Mouse (Mus musculus): ENCODE measurements around the gene Glg1. TPM values are rescaled to one million over a fixed set of nuclear protein-coding genes. Genes with fewer than 3 reads are reported as not detected.

Gene Glg1
- polyA plus RNA-seq, 1 experiment = 66.2 TPM

GRCm38 (mm10) chr8:111213406-111213805 is 45.6 kb downstream of the Glg1 start:
- H3K4me1 ChIP-seq (ENCODE audit: control insufficient read depth, insufficient read depth, low read length) = peaks cover 3% of the 10 kb centered on the region; the same call in 1 of the 2 replicates
- H3K27ac ChIP-seq (ENCODE audit: insufficient read depth, low read length) = no peak overlapping the region
- no peak for TF ChIP-seq CTCF (IDR thresholded peaks at IDR 0.05; ENCODE audit: extremely low read depth, insufficient read depth, low read length)
- TF ChIP-seq POLR2A (IDR thresholded peaks at IDR 0.05; ENCODE audit: extremely low read depth, insufficient read depth, low read length) = no peak
- no peak overlapping the region for H3K4me3 ChIP-seq (ENCODE audit: insufficient read depth, low read length)

GRCm38 (mm10) chr8:111211180-111211579 is 47.8 kb downstream of the Glg1 start:
- peaks cover 3% of the 10 kb centered on the region; the same call in 1 of the 2 replicates for H3K4me1 ChIP-seq (ENCODE audit: control insufficient read depth, insufficient read depth, low read length)

DNA sequence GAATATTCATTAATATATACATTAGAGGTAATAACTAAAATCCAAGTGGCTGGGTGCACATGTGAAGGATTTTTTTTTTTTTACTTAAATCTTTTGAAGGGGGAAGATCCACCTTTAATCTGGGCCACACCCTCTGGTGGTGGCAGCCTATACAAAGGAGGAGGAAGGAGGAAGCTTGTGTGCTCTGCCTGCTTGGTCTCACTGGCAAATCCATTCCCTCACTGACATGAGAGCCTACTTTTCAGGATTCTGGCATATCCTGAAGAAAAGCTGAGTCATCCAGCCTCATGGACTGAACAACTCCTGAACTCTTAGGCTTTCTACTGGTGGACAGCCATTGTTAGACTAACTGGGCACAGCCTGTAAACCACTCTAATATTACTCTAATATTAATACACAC is 49.1 kb downstream of the Glg1 start:
- H3K4me3 ChIP-seq (ENCODE audit: insufficient read depth, low read length) = no peak overlapping the region
- no peak for TF ChIP-seq CTCF (IDR thresholded peaks at IDR 0.05; ENCODE audit: extremely low read depth, insufficient read depth, low read length)
- TF ChIP-seq POLR2A (IDR thresholded peaks at IDR 0.05; ENCODE audit: extremely low read depth, insufficient read depth, low read length) = no peak
- no peak overlapping the region for H3K27ac ChIP-seq (ENCODE audit: insufficient read depth, low read length)
- peaks cover 3% of the 10 kb centered on the region; the same call in 1 of the 2 replicates for H3K4me1 ChIP-seq (ENCODE audit: control insufficient read depth, insufficient read depth, low read length)

More at GRCm38 (mm10) chr8:111211180-111211579, 47.8 kb downstream of the Glg1 start:
- Histone ChIP-seq H3K27ac (ENCODE audit: insufficient read depth, low read length) (no peak overlapping the region), H3K4me3 (ENCODE audit: insufficient read depth, low read length) (no peak overlapping the region)
- no peak for TF ChIP-seq CTCF (IDR thresholded peaks at IDR 0.05; ENCODE audit: extremely low read depth, insufficient read depth, low read length)
- no peak for TF ChIP-seq POLR2A (IDR thresholded peaks at IDR 0.05; ENCODE audit: extremely low read depth, insufficient read depth, low read length)

- no peak overlapping the region for H3K27ac ChIP-seq (ENCODE audit: insufficient read depth, low read length)
- no peak overlapping the region for H3K4me3 ChIP-seq (ENCODE audit: insufficient read depth, low read length)
- TF ChIP-seq CTCF (IDR thresholded peaks at IDR 0.05; ENCODE audit: extremely low read depth, insufficient read depth, low read length) (no peak), POLR2A (IDR thresholded peaks at IDR 0.05; ENCODE audit: extremely low read depth, insufficient read depth, low read length) (no peak)
Measured at GRCm38 (mm10) chr8:111206321-111206720, 52.7 kb downstream of the Glg1 start.

DNA sequence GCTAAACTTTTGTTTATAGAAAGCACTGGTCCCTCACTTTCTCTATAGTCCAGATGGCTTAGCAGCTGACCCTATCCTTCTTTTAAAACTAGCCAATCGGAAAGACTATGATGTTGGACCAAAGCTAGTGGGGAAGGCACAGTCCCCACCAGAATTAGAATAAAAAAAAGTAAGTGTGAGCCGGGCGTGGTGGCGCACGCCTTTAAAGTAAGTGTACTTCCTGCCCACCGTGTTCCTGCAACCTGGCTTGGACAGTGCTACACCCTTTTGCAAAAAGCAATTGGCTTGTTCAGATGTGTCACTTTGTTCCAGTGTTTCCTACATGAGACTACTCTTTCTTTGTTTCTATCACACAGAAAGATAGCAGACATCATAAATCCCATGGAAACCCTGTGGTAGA is 54.0 kb downstream of the Glg1 start:
- TF ChIP-seq POLR2A (IDR thresholded peaks at IDR 0.05; ENCODE audit: extremely low read depth, insufficient read depth, low read length) = no peak
- TF ChIP-seq CTCF (IDR thresholded peaks at IDR 0.05; ENCODE audit: extremely low read depth, insufficient read depth, low read length) = no peak
- Histone ChIP-seq H3K4me1 (ENCODE audit: control insufficient read depth, insufficient read depth, low read length) (no peaks in the 10 kb centered on the region), H3K4me3 (ENCODE audit: insufficient read depth, low read length) (no peak overlapping the region), H3K27ac (ENCODE audit: insufficient read depth, low read length) (no peak overlapping the region)

More at GRCm38 (mm10) chr8:111206321-111206720, 52.7 kb downstream of the Glg1 start:
- peaks cover 1% of the 10 kb centered on the region; the same call in 1 of the 2 replicates for H3K4me1 ChIP-seq (ENCODE audit: control insufficient read depth, insufficient read depth, low read length)

GRCm38 (mm10) chr8:111203341-111203740 is 55.7 kb downstream of the Glg1 start:
- no peak for TF ChIP-seq POLR2A (IDR thresholded peaks at IDR 0.05; ENCODE audit: extremely low read depth, insufficient read depth, low read length)
- TF ChIP-seq CTCF (IDR thresholded peaks at IDR 0.05; ENCODE audit: extremely low read depth, insufficient read depth, low read length) = no peak
- H3K27ac ChIP-seq (ENCODE audit: insufficient read depth, low read length) = no peak overlapping the region
- no peak overlapping the region for H3K4me3 ChIP-seq (ENCODE audit: insufficient read depth, low read length)
- no peaks in the 10 kb centered on the region for H3K4me1 ChIP-seq (ENCODE audit: control insufficient read depth, insufficient read depth, low read length)

DNA sequence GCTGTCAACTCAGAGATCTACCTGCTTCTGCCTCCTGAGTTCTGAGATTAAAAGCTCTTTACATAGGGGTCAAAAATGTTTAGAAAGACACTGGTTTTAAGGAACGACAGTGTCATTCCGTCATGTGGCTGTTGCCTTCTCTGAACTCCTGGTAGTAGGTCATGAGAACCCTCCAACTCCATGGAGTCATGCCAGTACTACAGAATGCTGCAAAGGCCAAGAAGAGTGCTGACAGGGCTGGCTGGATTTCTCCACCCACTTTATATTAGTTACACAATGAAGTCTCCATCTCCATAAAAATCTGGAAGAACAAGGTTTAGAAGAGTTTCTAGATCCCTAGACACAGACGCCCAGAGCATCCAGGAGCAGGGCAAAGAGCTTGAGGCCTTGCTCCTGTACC is 61.0 kb downstream of the Glg1 start:
- TF ChIP-seq POLR2A (IDR thresholded peaks at IDR 0.05; ENCODE audit: extremely low read depth, insufficient read depth, low read length) = no peak
- no peak for TF ChIP-seq CTCF (IDR thresholded peaks at IDR 0.05; ENCODE audit: extremely low read depth, insufficient read depth, low read length)
- Histone ChIP-seq H3K4me1 (ENCODE audit: control insufficient read depth, insufficient read depth, low read length) (no peaks in the 10 kb centered on the region), H3K4me3 (ENCODE audit: insufficient read depth, low read length) (no peak overlapping the region), H3K27ac (ENCODE audit: insufficient read depth, low read length) (no peak overlapping the region)

- H3K4me3 ChIP-seq (ENCODE audit: insufficient read depth, low read length) = no peak overlapping the region
- no peak overlapping the region for H3K27ac ChIP-seq (ENCODE audit: insufficient read depth, low read length)
- TF ChIP-seq CTCF (IDR thresholded peaks at IDR 0.05; ENCODE audit: extremely low read depth, insufficient read depth, low read length) (no peak), POLR2A (IDR thresholded peaks at IDR 0.05; ENCODE audit: extremely low read depth, insufficient read depth, low read length) (no peak)
- H3K4me1 ChIP-seq (ENCODE audit: control insufficient read depth, insufficient read depth, low read length) = no peaks in the 10 kb centered on the region
Measured at GRCm38 (mm10) chr8:111196181-111196580, 62.8 kb downstream of the Glg1 start.

- Histone ChIP-seq H3K27ac (ENCODE audit: insufficient read depth, low read length) (no peak overlapping the region), H3K4me1 (ENCODE audit: control insufficient read depth, insufficient read depth, low read length) (peaks cover 4% of the 10 kb centered on the region), H3K4me3 (ENCODE audit: insufficient read depth, low read length) (no peak overlapping the region)
- TF ChIP-seq CTCF (IDR thresholded peaks at IDR 0.05; ENCODE audit: extremely low read depth, insufficient read depth, low read length) (no peak), POLR2A (IDR thresholded peaks at IDR 0.05; ENCODE audit: extremely low read depth, insufficient read depth, low read length) (no peak)
Measured at GRCm38 (mm10) chr8:111188594-111189211, 70.3 kb downstream of the Glg1 start.

DNA sequence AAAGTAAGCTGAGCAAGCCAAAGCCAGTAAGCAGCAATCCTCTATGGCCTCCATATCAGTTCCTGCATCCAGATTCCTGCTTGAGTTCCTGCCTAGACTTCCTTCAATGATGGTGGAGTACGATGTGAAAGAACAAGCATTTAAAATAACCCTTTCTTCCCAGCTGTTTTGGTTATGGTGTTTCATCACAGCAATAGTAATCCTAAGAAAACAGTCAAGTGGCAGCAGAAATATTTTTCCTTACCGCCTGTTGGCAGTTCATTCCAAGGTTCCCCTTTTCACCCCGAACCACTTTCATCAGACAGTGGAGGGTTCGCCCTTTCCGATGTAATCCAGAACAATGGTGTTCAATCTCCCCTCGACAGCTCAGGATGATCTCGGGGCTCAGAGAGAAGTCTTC is 71.5 kb downstream of the Glg1 start:
- H3K4me1 ChIP-seq (ENCODE audit: control insufficient read depth, insufficient read depth, low read length) = peaks cover 4% of the 10 kb centered on the region
- no peak for TF ChIP-seq CTCF (IDR thresholded peaks at IDR 0.05; ENCODE audit: extremely low read depth, insufficient read depth, low read length)
- no peak for TF ChIP-seq POLR2A (IDR thresholded peaks at IDR 0.05; ENCODE audit: extremely low read depth, insufficient read depth, low read length)
- H3K27ac ChIP-seq (ENCODE audit: insufficient read depth, low read length) = no peak overlapping the region
- H3K4me3 ChIP-seq (ENCODE audit: insufficient read depth, low read length) = no peak overlapping the region
